Mouse (Mus musculus) embryonic fibroblast, embryonic 13.5 days (primary cell): ENCODE measurements around the gene Nploc4. TPM values are rescaled to one million over a fixed set of nuclear protein-coding genes. Genes with fewer than 3 reads are reported as not detected.
"Not testable (repeated sequence)": the region's sequence is repeated elsewhere in the genome, so short reads cannot be mapped to it uniquely, and the experiment has no call there.

Source experiments
- H3K27ac ChIP-seq: 2 replicates; pipeline ENCODE4 v1.5.1; 2012; ENCODE audit warnings: low read length, control low read depth, inconsistent platforms; ENCODE audit not compliant: insufficient read depth
- H3K4me1 ChIP-seq: 2 replicates; pipeline ENCODE4 v1.6.1; 2011; ENCODE audit warnings: low read length; ENCODE audit not compliant: control insufficient read depth, insufficient read depth
- H3K4me3 ChIP-seq: 2 replicates; pipeline ENCODE4 v1.5.1; 2011; ENCODE audit warnings: mild to moderate bottlenecking, control low read depth, low read length; ENCODE audit not compliant: insufficient read depth
- CTCF ChIP-seq: IDR thresholded peaks from 2 replicates; pipeline ENCODE4 v1.5.1; 2011; ENCODE audit warnings: mild to moderate bottlenecking, control low read depth, low read length, moderate library complexity, borderline replicate concordance; ENCODE audit not compliant: insufficient read depth
- POLR2A ChIP-seq: IDR thresholded peaks from 2 replicates; pipeline ENCODE4 v1.6.1; 2011; ENCODE audit warnings: low read depth, mild to moderate bottlenecking, control low read depth, low read length, moderate library complexity
- polyA plus RNA-seq: library from polyadenylated mRNA; stranded (reverse); fragments of >200 nt; gene quantifications from 2 replicates; pipeline ENCODE4 v1.2.4, GENCODE M21; 2011; ENCODE audit warnings: low read depth; ENCODE audit not compliant: missing spikeins, insufficient read length

Gene Nploc4
- polyA plus RNA-seq, 1 experiment: 76.1 TPM

DNA sequence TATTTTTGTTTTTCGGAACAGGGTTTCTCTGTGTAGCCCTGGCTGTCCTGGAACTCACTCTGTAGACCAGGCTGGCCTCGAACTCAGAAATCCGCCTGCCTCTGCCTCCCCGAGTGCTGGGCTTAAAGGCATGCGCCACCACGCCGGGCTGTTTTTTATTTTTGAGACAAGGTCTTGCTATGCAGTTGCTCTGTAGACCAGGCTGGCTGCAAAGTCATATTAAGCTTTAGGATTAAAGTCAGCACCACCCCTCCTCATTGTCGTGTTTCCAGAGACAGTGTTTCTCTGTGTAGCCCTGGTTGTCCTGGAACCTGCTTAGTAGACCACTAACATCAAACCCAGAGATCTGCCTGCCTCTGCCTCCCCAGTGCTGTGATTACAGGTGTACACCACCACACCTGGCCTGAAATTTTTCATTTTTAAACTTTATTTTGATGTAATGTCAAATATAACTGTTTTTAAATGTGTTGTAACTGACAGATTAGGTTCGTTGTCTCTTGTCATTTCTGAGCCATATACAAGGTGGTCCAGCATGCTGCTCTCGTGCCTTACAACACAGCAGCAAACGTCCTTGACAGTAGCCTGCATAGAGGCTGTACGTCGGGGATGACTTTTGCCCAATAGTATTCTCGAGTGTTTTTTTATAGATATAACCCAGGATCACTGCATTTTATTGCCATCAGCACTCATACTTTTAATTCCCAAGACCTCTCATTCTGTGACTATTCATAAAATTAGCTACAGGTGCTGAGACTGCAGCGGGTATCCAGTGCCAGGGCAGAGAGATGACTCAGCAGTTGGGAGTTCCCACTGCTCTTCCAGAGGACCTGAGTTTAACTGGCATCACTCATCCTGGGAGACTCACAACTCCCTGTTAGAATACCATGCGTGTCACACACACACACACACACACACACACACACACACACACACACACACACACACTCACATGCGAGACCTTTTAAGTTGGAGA lies 82.9 kb downstream of the Nploc4 start:
- Histone ChIP-seq H3K27ac (peak overlapping the region; percentile 54; the same call in 1 of the 2 replicates), H3K4me3 (no peak overlapping the region), H3K4me1 (peaks cover 24% of the 10 kb centered on the region)
- no peak for TF ChIP-seq POLR2A
- no peak for TF ChIP-seq CTCF

DNA sequence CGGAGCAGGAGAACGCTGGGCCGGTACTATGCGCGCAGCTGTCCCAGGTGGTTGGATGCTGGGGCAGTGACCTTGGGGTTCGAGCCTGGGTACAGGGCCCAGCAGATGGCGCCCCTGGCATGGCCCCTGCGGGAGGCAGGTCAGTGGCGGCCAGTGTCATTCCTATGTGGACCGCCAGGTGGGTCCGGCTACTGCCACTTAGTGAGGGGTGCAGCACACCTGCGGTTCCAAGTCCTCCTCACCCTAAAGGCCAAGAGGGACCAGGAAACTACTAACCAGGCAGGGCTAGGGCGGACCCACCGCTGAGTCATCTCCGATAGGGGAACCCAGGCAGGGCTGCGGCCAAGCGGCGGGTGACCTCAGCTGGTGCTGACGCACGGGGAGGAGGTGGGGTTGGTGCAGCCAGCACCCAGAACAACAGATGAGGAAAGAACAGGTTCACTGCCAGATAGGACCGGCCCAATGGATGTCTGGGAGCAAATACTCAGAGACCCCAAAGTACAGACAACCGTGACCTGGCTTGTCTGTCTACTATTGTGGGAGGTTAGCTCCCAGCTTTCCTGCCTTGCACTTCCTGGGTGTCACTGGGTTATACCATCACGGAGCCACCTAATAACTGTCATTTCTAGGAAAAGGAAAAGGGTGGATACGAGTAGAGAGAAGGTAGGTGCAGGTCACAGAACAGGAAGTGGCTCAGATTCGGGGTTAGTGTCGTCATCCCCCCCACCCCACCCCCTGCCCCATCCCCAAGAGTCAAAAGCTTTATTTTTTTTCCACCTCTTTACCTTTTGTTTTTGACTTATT lies 83.8 kb downstream of the Nploc4 start:
- Histone ChIP-seq H3K27ac (no peak overlapping the region), H3K4me1 (peaks cover 24% of the 10 kb centered on the region), H3K4me3 (no peak overlapping the region)
- 0 out of 2 replicates have a peak, but pooled peaks have one; percentile 25 for TF ChIP-seq POLR2A
- 0 out of 2 replicates have a peak, but pooled peaks have one; percentile 18 for TF ChIP-seq CTCF

DNA sequence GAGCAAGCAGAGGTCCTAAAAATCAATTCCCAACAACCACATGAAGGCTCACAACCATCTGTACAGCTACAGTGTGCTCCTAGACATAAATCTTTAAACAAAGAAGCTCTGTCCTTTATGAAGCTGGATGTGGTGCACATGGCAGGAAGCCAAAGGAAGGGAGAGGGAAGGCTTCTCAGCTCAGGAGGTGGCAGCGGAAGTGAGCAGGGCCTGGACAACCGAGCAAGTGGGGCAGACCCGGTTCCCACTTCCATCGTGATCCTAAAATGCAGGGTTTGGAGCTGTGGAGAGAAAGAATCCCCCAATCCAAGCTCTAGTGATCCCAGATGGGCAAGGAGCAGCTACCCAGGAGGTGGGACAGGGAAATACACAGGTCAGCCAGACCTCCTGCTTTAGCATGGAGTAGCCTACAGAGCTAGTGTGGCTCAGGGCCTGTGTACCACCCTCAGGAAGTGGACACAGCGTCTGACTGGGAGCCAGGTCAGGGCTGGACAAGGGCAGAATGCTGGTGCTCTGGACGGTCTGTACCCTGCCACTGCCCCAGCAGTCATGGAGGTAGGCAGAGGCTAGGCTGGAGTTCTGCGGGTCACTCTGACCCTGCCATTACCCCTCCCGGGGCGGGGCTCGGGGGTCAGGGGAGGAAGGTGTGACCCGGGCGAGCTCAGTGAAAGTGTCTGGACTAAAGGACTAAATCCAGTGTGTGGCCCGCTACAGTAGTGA lies 84.8 kb downstream of the Nploc4 start:
- H3K4me3 ChIP-seq: no peak overlapping the region
- TF ChIP-seq POLR2A: no peak; the same call in 1 of the 2 replicates
- TF ChIP-seq CTCF: no peak
- H3K27ac ChIP-seq: 0 out of 2 replicates have a peak overlapping the region, but pooled peaks have one; percentile 9
- H3K4me1 ChIP-seq: peaks cover 19% of the 10 kb centered on the region

GRCm38 (mm10) chr11:120352093-120352350 lies 85.5 kb downstream of the Nploc4 start:
- not testable (repeated sequence) for H3K4me3 ChIP-seq, H3K27ac ChIP-seq
- H3K4me1 ChIP-seq: peaks cover 18% of the 10 kb centered on the region

DNA sequence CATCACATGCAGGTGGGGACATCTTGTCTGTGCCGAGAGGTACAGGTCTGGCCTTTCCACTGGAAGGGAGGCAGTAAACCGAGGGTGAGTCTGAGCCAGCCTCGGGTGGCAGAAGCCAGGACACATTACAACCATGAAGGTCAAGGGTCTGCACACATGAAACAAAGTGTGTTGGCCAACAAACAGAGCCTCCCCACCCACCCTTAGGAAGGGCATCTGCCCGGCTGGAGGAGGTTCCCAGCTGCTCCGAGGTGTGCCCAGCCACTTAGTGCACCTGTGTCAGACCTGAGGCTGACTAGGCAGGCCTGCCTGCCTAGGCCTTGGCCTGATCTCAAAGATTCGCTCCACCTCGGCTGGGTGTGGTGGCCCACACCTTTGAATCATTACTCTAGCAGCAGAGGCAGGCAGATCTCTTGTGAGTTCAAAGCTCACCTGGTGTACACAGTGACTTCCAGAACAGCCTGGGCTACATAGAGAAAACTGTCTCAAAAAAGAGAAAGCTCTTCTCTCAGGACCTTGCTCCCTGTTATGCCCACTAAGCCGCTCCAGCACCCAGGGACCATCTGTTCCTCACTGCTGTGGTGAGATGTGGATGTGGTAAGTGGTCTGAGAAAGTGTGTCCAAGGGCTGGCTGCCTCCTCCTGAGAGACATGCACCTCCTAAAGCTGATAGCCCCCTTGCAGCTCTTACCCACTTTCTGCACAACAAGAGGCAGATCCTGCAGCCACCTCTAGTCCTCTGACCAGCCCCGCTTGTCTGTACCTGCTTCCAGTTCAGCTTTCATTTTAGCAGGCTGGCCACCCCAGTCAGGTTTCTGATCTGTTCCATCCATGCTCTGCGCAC lies 86.0 kb downstream of the Nploc4 start:
- TF ChIP-seq POLR2A (no peak; the same call in 1 of the 2 replicates), CTCF (no peak)
- H3K4me1 ChIP-seq: peaks cover 18% of the 10 kb centered on the region

GRCm38 (mm10) chr11:120350711-120351110 lies 86.8 kb downstream of the Nploc4 start:
- Histone ChIP-seq H3K4me1 (peaks cover 18% of the 10 kb centered on the region), H3K27ac (peak overlapping the region; percentile 96), H3K4me3 (peak overlapping the region; percentile 22)
- TF ChIP-seq CTCF (no peak), POLR2A (peak; percentile 33)

More for the DNA sequence above, 86.0 kb downstream of the Nploc4 start:
- no peak overlapping the region for H3K4me3 ChIP-seq
- peak overlapping the region; percentile 96 for H3K27ac ChIP-seq

GRCm38 (mm10) chr11:120349986-120350702 lies 87.4 kb downstream of the Nploc4 start:
- Histone ChIP-seq H3K27ac (peak overlapping the region; percentile 99), H3K4me1 (peaks cover 18% of the 10 kb centered on the region), H3K4me3 (peak overlapping the region; percentile 51)
- TF ChIP-seq CTCF: no peak
- TF ChIP-seq POLR2A: peak; percentile 42; the same call in 1 of the 2 replicates

- peak overlapping the region; percentile 51 for H3K4me3 ChIP-seq
- H3K4me1 ChIP-seq: peaks cover 18% of the 10 kb centered on the region
- TF ChIP-seq CTCF (no peak), POLR2A (peak; percentile 43)
- peak overlapping the region; percentile 99 for H3K27ac ChIP-seq
Measured at GRCm38 (mm10) chr11:120349371-120349985, 88.0 kb downstream of the Nploc4 start.
